Mouse (Mus musculus): Measurements from ENCODE around the gene Slc43a1.

- no peak for TF ChIP-seq MYOG (IDR thresholded peaks at IDR 0.05; ENCODE audit: control insufficient read depth in 1 of 3, insufficient read depth in 1 of 3, insufficient read length in 2 of 3, low read depth in 2 of 3)
- no peak for TF ChIP-seq TCF3 (IDR thresholded peaks at IDR 0.05; ENCODE audit: insufficient read length, low read depth)
- no peak for TF ChIP-seq POLR2A (IDR thresholded peaks at IDR 0.05; ENCODE audit: insufficient read length, low read depth)
- no peak for TF ChIP-seq REST (IDR thresholded peaks at IDR 0.05; ENCODE audit: insufficient read depth, insufficient read length)
- no peak for TF ChIP-seq MYOD1 (IDR thresholded peaks at IDR 0.05; ENCODE audit: control insufficient read depth in 1 of 3, insufficient read length in 2 of 3, low read depth in 2 of 3)
- TF ChIP-seq USF1 (IDR thresholded peaks at IDR 0.05; ENCODE audit: low read depth): no peak
- TF ChIP-seq POLR2AphosphoS2 (IDR thresholded peaks at IDR 0.05; ENCODE audit: insufficient read length, low read depth): no peak
Observed at GRCm38 (mm10) chr2:84865616-84866571, 27.2 kb downstream of the Slc43a1 start.
